Mouse (Mus musculus) kidney, adult 9 months (tissue): ENCODE results near the gene Ace3.

Experiments used
- DNase-seq: peaks from one replicate; pipeline ENCODE4 v3.0.0; 2022

Ace3 gene

DNA sequence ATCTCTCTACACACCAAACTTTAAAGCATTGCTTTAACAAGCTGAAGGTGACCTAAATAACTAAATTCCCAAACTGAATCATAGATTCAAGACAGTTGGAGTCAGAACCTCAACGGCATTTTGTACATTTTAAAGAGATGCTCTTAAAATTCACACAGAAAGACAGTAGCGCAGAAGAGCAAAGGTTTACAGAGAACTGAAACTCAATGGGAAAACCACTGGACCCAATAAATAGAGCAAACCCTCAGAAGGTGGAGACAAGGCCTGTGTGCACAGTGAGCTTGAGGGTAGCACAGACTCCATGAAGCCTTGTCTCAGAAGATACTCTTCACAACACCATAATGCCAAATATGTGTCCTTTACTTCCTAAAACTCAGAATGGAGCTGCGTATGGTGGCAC, 51.3 kb downstream of the Ace3 start:
- DNase-seq, result no peak

DNA sequence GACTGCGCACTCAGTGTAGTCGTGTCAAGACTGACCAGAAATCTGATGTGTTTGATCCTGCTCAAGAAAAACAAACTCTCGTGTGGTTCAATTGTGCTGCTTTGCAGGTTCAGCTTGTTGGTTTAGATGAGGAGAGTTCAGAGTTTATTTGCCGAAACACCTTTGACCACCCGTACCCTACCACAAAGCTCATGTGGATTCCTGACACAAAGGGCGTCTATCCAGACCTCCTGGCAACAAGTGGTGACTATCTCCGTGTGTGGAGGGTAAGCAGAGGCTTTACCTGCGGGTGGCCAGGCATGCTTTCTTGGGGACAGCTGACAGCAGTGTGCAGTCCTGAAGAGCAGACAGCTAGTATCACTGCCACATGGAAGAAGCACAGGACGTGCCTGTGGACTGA, 52.1 kb downstream of the Ace3 start:
- no peak for DNase-seq

DNA sequence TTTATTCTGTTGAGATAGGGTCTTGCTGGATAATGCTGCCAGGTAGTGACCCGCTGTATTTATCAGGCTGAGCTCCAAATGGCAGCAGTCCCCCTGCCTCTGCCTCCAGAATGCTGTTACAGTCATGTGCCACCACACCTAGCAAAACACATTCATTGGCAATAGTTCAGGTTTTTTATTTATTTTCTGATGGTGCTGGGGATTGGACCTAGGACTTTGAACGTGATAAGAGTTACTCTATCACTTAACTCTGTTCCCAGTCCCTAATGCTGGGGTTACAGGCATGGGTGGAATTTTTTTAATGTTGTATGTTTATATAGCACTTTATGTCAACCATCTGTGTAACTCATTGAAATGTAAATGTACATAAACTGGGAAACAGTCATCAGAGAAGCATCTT, 59.4 kb downstream of the Ace3 start:
- DNase-seq, result no peak

DNA sequence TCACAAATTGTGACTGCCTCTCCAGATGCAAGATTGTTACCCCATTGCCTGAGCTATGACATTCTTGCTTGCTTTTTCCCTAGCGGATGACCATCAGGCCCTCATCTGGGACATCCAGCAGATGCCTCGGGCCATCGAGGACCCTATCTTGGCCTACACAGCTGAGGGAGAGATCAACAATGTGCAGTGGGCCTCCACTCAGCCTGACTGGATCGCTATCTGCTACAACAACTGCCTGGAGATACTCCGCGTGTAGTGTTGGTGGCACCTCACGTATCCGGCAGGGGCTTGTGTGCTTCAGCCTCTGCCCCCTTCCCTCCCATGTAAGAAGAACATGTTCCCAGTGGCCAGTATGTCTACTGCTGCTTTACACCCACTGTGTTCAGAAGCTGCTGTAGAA, 60.1 kb downstream of the Ace3 start:
- DNase-seq, result no peak
